Mouse (Mus musculus): Measurements from ENCODE around the gene Ostf1. TPM values are rescaled to one million over a fixed set of nuclear protein-coding genes. Genes with fewer than 3 reads are reported as not detected.

The Ostf1 gene
- polyA plus RNA-seq, 1 experiment from 2014 or later = 32.1 TPM

DNA sequence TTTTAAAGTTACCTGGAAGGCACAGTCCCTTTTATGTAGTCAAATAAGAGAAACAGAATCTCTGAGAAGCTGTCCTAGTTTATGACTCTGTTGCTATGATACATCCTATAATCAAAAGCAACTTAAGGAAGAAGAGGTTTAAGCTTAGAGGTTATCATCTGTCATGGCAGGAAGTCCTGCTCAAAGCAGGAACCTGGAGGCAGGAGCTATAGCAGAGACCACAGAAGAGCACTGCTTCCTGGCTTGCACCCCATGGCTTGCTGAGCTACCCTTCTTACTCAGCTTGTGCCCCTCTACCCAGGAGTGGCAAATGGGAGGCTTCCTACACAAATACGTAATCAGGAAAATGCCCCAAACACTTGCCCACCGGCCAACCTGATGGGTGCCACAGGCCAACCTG is 76.0 kb downstream of the Ostf1 start:
- 92% methylated on average over 2 of the region's 2 CpGs for WGBS
- ATAC-seq = no peak
- no peaks in the 10 kb centered on the region for H3K27me3 ChIP-seq (ENCODE audit: control insufficient read depth, insufficient read depth, low read depth, low read length)
- no peaks in the 10 kb centered on the region for H3K36me3 ChIP-seq (ENCODE audit: control insufficient read depth, insufficient read depth, low read length)
- H3K4me1 ChIP-seq (ENCODE audit: control insufficient read depth, insufficient read depth, low read length) = no peaks in the 10 kb centered on the region
- no peaks in the 10 kb centered on the region for H3K9me3 ChIP-seq (replicated peaks; ENCODE audit: control insufficient read depth, low read length, poor library complexity, severe bottlenecking)
- no peak overlapping the region for H3K4me3 ChIP-seq (ENCODE audit: low read depth, low read length)
- no peak overlapping the region for H3K4me2 ChIP-seq (ENCODE audit: low read length)
- H3K9ac ChIP-seq (ENCODE audit: low read depth, low read length) = no peak overlapping the region
- no peak overlapping the region for H3K27ac ChIP-seq (ENCODE audit: low read length)

DNA sequence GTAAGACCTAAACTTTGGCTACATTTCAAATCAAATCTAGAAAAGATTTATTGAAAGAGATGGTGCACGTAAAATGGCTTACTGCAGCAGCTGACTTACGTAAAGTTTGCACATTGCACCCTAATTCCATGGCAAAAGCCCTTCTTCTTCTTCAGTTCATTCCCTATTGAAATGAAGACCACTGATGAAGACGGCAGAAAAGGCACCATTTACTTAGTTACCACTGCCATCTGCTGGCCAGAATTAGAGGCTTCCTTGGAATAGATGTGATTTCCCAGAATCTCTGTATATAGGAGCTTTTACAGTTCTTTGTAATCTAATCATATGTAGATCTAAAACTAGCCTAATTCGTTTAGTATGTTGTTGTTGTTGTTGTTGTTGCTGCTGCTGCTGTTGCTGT is 83.0 kb downstream of the Ostf1 start:
- Histone ChIP-seq H3K27me3 (ENCODE audit: control insufficient read depth, insufficient read depth, low read depth, low read length) (no peaks in the 10 kb centered on the region), H3K4me1 (ENCODE audit: control insufficient read depth, insufficient read depth, low read length) (no peaks in the 10 kb centered on the region), H3K27ac (ENCODE audit: low read length) (no peak overlapping the region), H3K9ac (ENCODE audit: low read depth, low read length) (no peak overlapping the region), H3K9me3 (replicated peaks; ENCODE audit: control insufficient read depth, low read length, poor library complexity, severe bottlenecking) (no peaks in the 10 kb centered on the region), H3K4me3 (ENCODE audit: low read depth, low read length) (no peak overlapping the region), H3K36me3 (ENCODE audit: control insufficient read depth, insufficient read depth, low read length) (no peaks in the 10 kb centered on the region), H3K4me2 (ENCODE audit: low read length) (no peak overlapping the region)
- 12% methylated on average over 4 of the region's 4 CpGs for WGBS
- ATAC-seq = peak; percentile 75; the same call in 1 of the 2 replicates

Other genes with a start within 250 kb of the Ostf1 start
- 6.2 and 6.7 TPM in 2 replicates for gene Nmrk1, start 127 bp upstream of the Ostf1 start, polyA plus RNA-seq (2015; fragmentation: Nextera tagmentation; extraction: Ambion mirVana)
- gene Carnmt1, start 38.9 kb upstream of the Ostf1 start, polyA plus RNA-seq (2015; fragmentation: Nextera tagmentation; extraction: Ambion mirVana) = 10.1 and 10.7 TPM in 2 replicates
- gene D030056L22Rik, start 81.4 kb upstream of the Ostf1 start, polyA plus RNA-seq (2015; fragmentation: Nextera tagmentation; extraction: Ambion mirVana) = 43.0 and 45.0 TPM in 2 replicates
- 0.34 and 0.48 TPM in 2 replicates for gene Trpm6, start 118.2 kb upstream of the Ostf1 start, polyA plus RNA-seq (2015; fragmentation: Nextera tagmentation; extraction: Ambion mirVana)

Measured in midbrain, embryonic 16.5 days (tissue).